19 mouse cellular contexts compared by ENCODE assay signal in genomic region chr19:37225197-37225862, GRCm38 (mm10).
"Had no signal": no experiment of that assay in that cellular context is flagged by ENCODE, and none has a peak within 500 bp of the region (broad histone marks: within the 10 kb centered on the region; RNA-seq: fewer than 3 reads in every experiment).

No protein-coding gene starts in this region.

- H3K9me3 ChIP-seq: intestine, embryonic 15.5 days; limb, embryonic 10.5 days; limb, embryonic 13.5 days; midbrain, embryonic 12.5 days; midbrain, embryonic 15.5 days; neural tube, embryonic 13.5 days; stomach, embryonic 15.5 days had no signal

- ATAC-seq: intestine, embryonic 15.5 days; lung, postnatal 0 days; midbrain, embryonic 15.5 days had no signal

- H3K4me2 ChIP-seq: intestine, embryonic 15.5 days; limb, embryonic 13.5 days; lung, embryonic 14.5 days; midbrain, embryonic 12.5 days; midbrain, embryonic 15.5 days; neural tube, embryonic 13.5 days; stomach, embryonic 15.5 days had no signal

- DNase-seq: kidney, adult 11 months; kidney, adult 9 months; kidney, postnatal 25 days; layer of hippocampus, adult 9-11 months; lung, embryonic 14.5 days; retina, postnatal 1 day; right cerebral cortex, postnatal 25 days; spleen, adult 18-20 months; thymus, postnatal 25 days had no signal

- H3K4me1 ChIP-seq: intestine, embryonic 15.5 days; limb, embryonic 10.5 days; limb, embryonic 13.5 days; midbrain, embryonic 12.5 days; midbrain, embryonic 15.5 days; neural tube, embryonic 13.5 days; stomach, embryonic 15.5 days had no signal

- H3K9ac ChIP-seq: intestine, embryonic 15.5 days; limb, embryonic 13.5 days; lung, embryonic 14.5 days; midbrain, embryonic 12.5 days; midbrain, embryonic 15.5 days; neural tube, embryonic 13.5 days; stomach, embryonic 15.5 days had no signal

- H3K27me3 ChIP-seq: intestine, embryonic 15.5 days; limb, embryonic 13.5 days; midbrain, embryonic 12.5 days; midbrain, embryonic 15.5 days; neural tube, embryonic 13.5 days; stomach, embryonic 15.5 days had no signal

- H3K27ac ChIP-seq: intestine, embryonic 15.5 days; layer of hippocampus, adult 2 months; limb, embryonic 10.5 days; limb, embryonic 13.5 days; midbrain, embryonic 12.5 days; midbrain, embryonic 15.5 days; neural tube, embryonic 13.5 days; stomach, embryonic 15.5 days had no signal

- H3K4me3 ChIP-seq: intestine, embryonic 15.5 days; layer of hippocampus, adult 2 months; limb, embryonic 10.5 days; limb, embryonic 13.5 days; midbrain, embryonic 12.5 days; midbrain, embryonic 15.5 days; myocyte; neural tube, embryonic 13.5 days; stomach, embryonic 15.5 days had no signal
